Mouse (Mus musculus) granulocyte monocyte progenitor cell, adult 5-6 weeks (primary cell): ENCODE measurements around the gene Cd86. TPM values are rescaled to one million over a fixed set of nuclear protein-coding genes. Genes with fewer than 3 reads are reported as not detected.

ENCODE experiments used
- ATAC-seq: replicated peaks from 2 replicates; pipeline ENCODE4 v1.8.0; 2016; ENCODE audit warnings: mild to moderate bottlenecking, moderate TSS enrichment, inconsistent platforms; ENCODE audit not compliant: poor library complexity, severe bottlenecking
- total RNA-seq, 2 experiments: library from RNA; stranded (forward) in 1 of 2; stranded (reverse) in 1 of 2; fragments of 200-712, 200-1000 nt in 1 of 2; fragments of >200 nt in 1 of 2; fragmentation: Nextera tagmentation in 1 of 2; gene quantifications; 2 replicates each; pipeline ENCODE4 v1.2.3; 2014 to 2017

Gene Cd86
- total RNA-seq, 2 experiments from 2014 or later, result 3.5 TPM; not detected in 1

GRCm38 (mm10) chr16:36663484-36663883 is 2.4 kb downstream of the Cd86 start:
- ATAC-seq, result peak; percentile 21; the same call in 1 of the 2 replicates

GRCm38 (mm10) chr16:36661330-36661729 is 4.6 kb downstream of the Cd86 start:
- ATAC-seq, result no peak

- peak; percentile 97 for ATAC-seq
Measured at GRCm38 (mm10) chr16:36655910-36656309, 10.0 kb downstream of the Cd86 start.

- no peak for ATAC-seq
Measured at GRCm38 (mm10) chr16:36655199-36655598, 10.7 kb downstream of the Cd86 start.

GRCm38 (mm10) chr16:36651174-36651766 is 14.6 kb downstream of the Cd86 start:
- no peak for ATAC-seq

GRCm38 (mm10) chr16:36650511-36650910 is 15.4 kb downstream of the Cd86 start:
- no peak for ATAC-seq

- ATAC-seq, result no peak
Measured at GRCm38 (mm10) chr16:36649304-36649703, 16.6 kb downstream of the Cd86 start.

GRCm38 (mm10) chr16:36645124-36645523 is 20.8 kb downstream of the Cd86 start:
- peak; percentile 48 for ATAC-seq

GRCm38 (mm10) chr16:36642696-36643046 is 23.2 kb downstream of the Cd86 start:
- ATAC-seq, result peak; percentile 61

GRCm38 (mm10) chr16:36641830-36642695 is 23.8 kb downstream of the Cd86 start:
- no peak for ATAC-seq

- peak; percentile 55 for ATAC-seq
Measured at GRCm38 (mm10) chr16:36640993-36641392, 24.9 kb downstream of the Cd86 start.

GRCm38 (mm10) chr16:36639812-36640504 is 25.9 kb downstream of the Cd86 start:
- ATAC-seq, result no peak

- ATAC-seq, result peak; percentile 69
Measured at GRCm38 (mm10) chr16:36636800-36637199, 29.1 kb downstream of the Cd86 start.

GRCm38 (mm10) chr16:36634971-36635710 is 30.7 kb downstream of the Cd86 start:
- no peak for ATAC-seq

- ATAC-seq, result no peak
Measured at GRCm38 (mm10) chr16:36634421-36634820, 31.5 kb downstream of the Cd86 start.

- peak; percentile 68 for ATAC-seq
Measured at GRCm38 (mm10) chr16:36632229-36632628, 33.7 kb downstream of the Cd86 start.

GRCm38 (mm10) chr16:36631607-36632006 is 34.3 kb downstream of the Cd86 start:
- ATAC-seq, result peak; percentile 72

- no peak for ATAC-seq
Measured at GRCm38 (mm10) chr16:36627740-36628139, 38.1 kb downstream of the Cd86 start.

GRCm38 (mm10) chr16:36626567-36627197 is 39.2 kb downstream of the Cd86 start:
- peak; percentile 91 for ATAC-seq

- ATAC-seq, result no peak
Measured at GRCm38 (mm10) chr16:36625909-36626308, 40.0 kb downstream of the Cd86 start.
